Mouse (Mus musculus) telencephalon, adult 2 months (tissue): ENCODE measurements around the gene Gm8246.
"Not testable (repeated sequence)": the region's sequence is repeated elsewhere in the genome, so short reads cannot be mapped to it uniquely, and the experiment has no call there.

Experiments used
- DNase-seq: peaks from one replicate; pipeline ENCODE4 v3.0.0-alpha.2; 2011; ENCODE audit warnings: low read depth, low spot score

The Gm8246 gene

DNA sequence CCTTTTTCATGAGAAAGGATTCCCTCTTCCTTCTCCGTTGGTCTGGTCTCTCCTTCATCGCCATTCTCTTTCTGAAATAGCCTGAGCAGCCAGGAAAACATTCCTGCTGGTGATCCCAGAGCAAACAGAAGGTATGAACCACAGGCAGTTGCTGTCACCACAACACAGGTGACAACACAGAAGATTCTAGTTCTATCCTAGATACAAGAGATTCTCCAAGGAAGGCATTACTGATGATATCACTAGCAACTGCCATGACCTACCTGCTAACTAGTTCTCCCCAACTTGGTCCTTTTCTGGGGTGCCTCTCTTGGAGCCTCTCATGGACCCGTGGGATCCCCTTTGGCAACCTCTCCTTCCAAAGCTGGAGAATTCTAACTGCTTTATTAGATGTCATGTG is at the start of gene Gm8246:
Gm8246 (minus strand) TSS at position 101 of the 400 bp plus-strand sequence.
- DNase-seq, result not testable (repeated sequence)

DNA sequence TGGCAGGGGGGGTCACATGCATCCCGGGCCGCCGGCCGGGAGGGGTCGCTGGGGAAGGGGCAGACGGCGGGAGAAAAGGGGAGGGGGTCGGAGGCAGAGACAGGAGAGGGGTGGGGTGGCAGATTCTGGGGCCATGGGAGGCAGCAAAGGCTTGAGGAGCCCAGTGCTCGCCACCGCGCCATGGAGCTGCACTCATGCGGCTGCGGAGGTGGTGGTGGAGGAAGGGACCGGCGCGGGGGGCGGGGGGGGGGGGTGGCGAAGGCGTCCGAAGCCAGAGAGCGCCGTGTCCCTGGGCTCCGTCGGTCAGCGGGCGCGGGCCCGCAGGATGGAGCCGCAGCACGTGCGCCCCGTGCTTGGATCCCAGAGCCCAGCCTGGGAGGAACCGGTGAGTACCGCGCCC is 23.7 kb upstream of the Gm8246 start, which contains the start of gene Gm3488:
Gm3488 (plus strand) TSS at position 301 of the 400 bp plus-strand sequence.
- not testable (repeated sequence) for DNase-seq

DNA sequence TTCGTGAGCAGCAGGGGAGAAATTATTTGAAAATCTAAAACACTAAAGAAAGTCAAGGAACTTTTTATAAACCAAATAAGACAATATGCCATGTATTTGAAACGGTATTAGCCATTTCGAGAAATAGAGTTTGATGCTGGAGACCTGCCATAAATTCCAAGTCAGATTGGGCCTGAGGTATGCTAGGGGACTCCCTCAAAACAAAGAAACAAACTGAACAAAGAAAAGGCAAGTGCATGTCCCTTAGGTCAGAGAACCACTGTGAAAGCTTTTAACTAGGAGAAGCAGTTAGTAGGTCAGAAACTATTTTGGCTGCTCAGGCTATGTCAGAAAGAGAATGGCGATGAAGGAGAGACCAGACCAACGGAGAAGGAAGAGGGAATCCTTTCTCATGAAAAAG is 6.3 kb upstream of the Gm8246 start, which contains the start of gene Gm3187:
Gm3187 (plus strand) TSS at position 301 of the 400 bp plus-strand sequence.
- DNase-seq, result not testable (repeated sequence)

GRCm38 (mm10) chr14:5460469-5460868 is 17.2 kb downstream of the Gm8246 start:
- not testable (repeated sequence) for DNase-seq

DNA sequence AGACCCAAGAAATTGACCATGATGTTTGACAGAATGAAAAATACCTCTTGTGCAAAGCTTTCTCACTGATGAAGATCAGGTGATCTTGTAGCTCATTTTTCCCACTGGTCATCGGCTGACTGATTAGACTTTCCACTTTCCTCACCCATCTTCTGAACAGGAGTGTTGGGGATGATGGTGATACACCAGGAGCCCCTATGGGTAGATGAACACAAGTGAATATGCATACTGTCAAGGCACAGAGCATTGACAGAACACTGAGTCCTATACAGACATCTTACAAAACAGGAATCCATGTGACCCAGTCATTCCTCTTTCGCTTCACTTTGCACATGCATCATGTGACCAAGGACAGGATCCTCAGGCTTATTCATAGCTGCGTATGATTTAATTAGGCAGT is 22.3 kb downstream of the Gm8246 start, which contains the start of gene Gm3194:
Gm3194 (minus strand) TSS at position 101 of the 400 bp plus-strand sequence.
- not testable (repeated sequence) for DNase-seq
